Mouse (Mus musculus): Measurements from ENCODE around the gene Adam15.

DNA sequence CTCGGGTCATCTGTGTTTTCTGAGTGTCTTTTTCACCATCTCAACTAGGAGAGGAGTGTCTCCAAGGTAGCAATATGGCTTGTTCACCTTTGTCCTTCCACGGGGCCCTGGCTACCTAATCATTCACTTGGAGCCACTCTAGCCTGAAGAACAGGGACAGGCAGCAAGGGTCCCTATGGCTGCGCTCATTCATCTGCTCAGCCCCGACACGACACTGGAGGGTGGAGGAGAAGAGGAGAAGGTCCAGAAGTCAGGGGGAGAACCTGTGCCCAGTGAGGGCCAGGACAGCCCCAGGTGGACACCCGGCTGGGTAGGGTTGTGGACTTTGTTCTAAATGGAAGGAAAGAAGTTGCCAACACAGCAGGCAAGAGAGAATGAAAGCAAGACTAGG, 5.7 kb upstream of the Adam15 start:
- TF ChIP-seq CTCF (IDR thresholded peaks at IDR 0.05; ENCODE audit: insufficient read depth, low read depth, low read length) (no peak), POLR2A (IDR thresholded peaks at IDR 0.05; ENCODE audit: insufficient read depth, low read depth, low read length) (no peak)

All from olfactory bulb, adult 2 months (tissue).